Mouse (Mus musculus) urinary bladder, adult 18-20 months (tissue): ENCODE results near the gene Shisa6.
A peak's percentile ranks its signal among the peaks of the same experiment; 100 is the strongest.

Experiments
- DNase-seq, 2 experiments: peaks; one replicate each; pipeline ENCODE4 v3.0.0; 2022; ENCODE audit warnings: low spot score in 2 of 2, mixed read lengths in 2 of 2

The Shisa6 gene

GRCm38 (mm10) chr11:66525371-66526045 is at the start of gene Shisa6:
Shisa6 (minus strand) TSS chr11:66525964.
- peak in 1 of 2 experiments; percentile 16 for DNase-seq

- no peak for DNase-seq
Observed at GRCm38 (mm10) chr11:66573888-66574287, 48.1 kb upstream of the Shisa6 start.

- DNase-seq, result no peak
Observed at GRCm38 (mm10) chr11:66569045-66569444, 43.3 kb upstream of the Shisa6 start.

GRCm38 (mm10) chr11:66568386-66568791 is 42.6 kb upstream of the Shisa6 start:
- no peak for DNase-seq

- no peak for DNase-seq
Observed at GRCm38 (mm10) chr11:66567382-66567781, 41.6 kb upstream of the Shisa6 start.

GRCm38 (mm10) chr11:66562274-66562673 is 36.5 kb upstream of the Shisa6 start:
- DNase-seq, result no peak

- DNase-seq, result no peak
Observed at GRCm38 (mm10) chr11:66537820-66538219, 12.1 kb upstream of the Shisa6 start.

GRCm38 (mm10) chr11:66535866-66536265 is 10.1 kb upstream of the Shisa6 start:
- DNase-seq, result no peak

- no peak for DNase-seq
Observed at GRCm38 (mm10) chr11:66535156-66535555, 9.4 kb upstream of the Shisa6 start.

- no peak for DNase-seq
Observed at GRCm38 (mm10) chr11:66534291-66534690, 8.5 kb upstream of the Shisa6 start.

- DNase-seq, result no peak
Observed at GRCm38 (mm10) chr11:66528146-66528545, 2.4 kb upstream of the Shisa6 start.

GRCm38 (mm10) chr11:66527343-66527742 is 1.6 kb upstream of the Shisa6 start:
- DNase-seq, result no peak

GRCm38 (mm10) chr11:66526981-66527320 is 1.2 kb upstream of the Shisa6 start:
- DNase-seq, result no peak

GRCm38 (mm10) chr11:66526046-66526980 is 549 bp upstream of the Shisa6 start:
- DNase-seq, result peak in 1 of 2 experiments; percentile 21

- no peak for DNase-seq
Observed at GRCm38 (mm10) chr11:66524251-66524650, 1.5 kb downstream of the Shisa6 start.

GRCm38 (mm10) chr11:66522376-66522775 is 3.4 kb downstream of the Shisa6 start:
- no peak for DNase-seq

GRCm38 (mm10) chr11:66519386-66519785 is 6.4 kb downstream of the Shisa6 start:
- DNase-seq, result no peak

- no peak for DNase-seq
Observed at GRCm38 (mm10) chr11:66514346-66514745, 11.4 kb downstream of the Shisa6 start.

GRCm38 (mm10) chr11:66500951-66501350 is 24.8 kb downstream of the Shisa6 start:
- DNase-seq, result no peak

- DNase-seq, result no peak
Observed at GRCm38 (mm10) chr11:66498857-66499445, 26.8 kb downstream of the Shisa6 start.

- no peak for DNase-seq
Observed at GRCm38 (mm10) chr11:66496235-66496634, 29.5 kb downstream of the Shisa6 start.

- no peak for DNase-seq
Observed at GRCm38 (mm10) chr11:66494391-66494790, 31.4 kb downstream of the Shisa6 start.

- no peak for DNase-seq
Observed at GRCm38 (mm10) chr11:66487765-66488164, 38.0 kb downstream of the Shisa6 start.
